Comparison of ENCODE assay signal across 20 mouse cellular contexts in the genomic region with DNA sequence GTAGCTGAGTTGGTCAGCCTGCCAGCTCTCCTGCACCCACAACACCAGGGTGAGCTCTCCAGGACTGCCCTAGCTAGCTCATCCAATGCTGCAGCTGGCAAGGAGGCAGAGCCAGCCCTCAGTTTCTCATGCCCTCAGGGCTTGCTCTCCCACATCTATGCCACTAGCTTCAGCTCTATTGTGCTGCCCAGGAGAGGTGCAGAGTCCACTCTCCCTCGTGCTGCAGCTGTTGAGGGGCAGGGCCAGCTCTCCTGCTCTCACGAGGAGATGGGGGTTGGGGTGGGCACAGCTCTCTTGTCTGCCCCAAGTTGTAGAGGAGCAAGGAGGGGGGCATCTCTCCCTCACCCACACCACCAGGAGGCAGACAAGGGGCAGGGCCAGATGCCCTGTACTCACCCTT. TPM values are rescaled to one million over a fixed set of nuclear protein-coding genes. Genes with fewer than 3 reads are reported as not detected.
DNase-seq lines count a peak whose midpoint lies in the region; ATAC-seq lines count a peak whose summit lies in the region.
"Had no signal": no experiment of that assay in that cellular context is flagged by ENCODE, and none has a peak within 500 bp of the region (broad histone marks: within the 10 kb centered on the region; RNA-seq: fewer than 3 reads in every experiment).

No protein-coding gene starts in this region.

- H3K4me3 ChIP-seq in heart, embryonic 10.5 days = no peak overlapping the region
- no peak overlapping the region for H3K4me3 ChIP-seq in stomach, embryonic 16.5 days (replicated peaks; ENCODE audit: low read length)
- H3K4me3 ChIP-seq in midbrain, embryonic 14.5 days (replicated peaks; ENCODE audit: low read depth, low read length) = no peak overlapping the region
- H3K4me3 ChIP-seq: forebrain, embryonic 15.5 days; heart, adult 2 months; hindbrain, embryonic 15.5 days; liver, embryonic 12.5 days; neural tube, embryonic 15.5 days had no signal

- ATAC-seq in stomach, embryonic 16.5 days (ENCODE audit: insufficient read depth, low FRiP score) = 0 out of 2 replicates have a peak, but pooled peaks have one; percentile 25
- ATAC-seq in midbrain, embryonic 14.5 days (ENCODE audit: low FRiP score, low TSS enrichment) = no peak
- ATAC-seq: forebrain, embryonic 15.5 days; liver, embryonic 12.5 days; lung, postnatal 0 days; Patski had no signal

- H3K4me1 ChIP-seq in heart, embryonic 10.5 days = peaks cover 17% of the 10 kb centered on the region; the same call in 1 of the 2 replicates
- peaks cover 3% of the 10 kb centered on the region; the same call in 1 of the 2 replicates for H3K4me1 ChIP-seq in stomach, embryonic 16.5 days (ENCODE audit: control insufficient read depth, insufficient read depth, low read length)
- H3K4me1 ChIP-seq in midbrain, embryonic 14.5 days (ENCODE audit: control insufficient read depth, insufficient read depth, low read length) = no peaks in the 10 kb centered on the region
- H3K4me1 ChIP-seq: forebrain, embryonic 15.5 days; hindbrain, embryonic 15.5 days; liver, embryonic 12.5 days had no signal

- H3K9ac ChIP-seq in stomach, embryonic 16.5 days (ENCODE audit: low read length) = no peak overlapping the region
- H3K9ac ChIP-seq in midbrain, embryonic 14.5 days (replicated peaks; ENCODE audit: low read length) = no peak overlapping the region
- H3K9ac ChIP-seq: forebrain, embryonic 15.5 days; hindbrain, embryonic 15.5 days; liver, embryonic 12.5 days; neural tube, embryonic 15.5 days had no signal

- H3K9me3 ChIP-seq in heart, embryonic 10.5 days = no peaks in the 10 kb centered on the region
- no peaks in the 10 kb centered on the region for H3K9me3 ChIP-seq in stomach, embryonic 16.5 days (replicated peaks; ENCODE audit: control insufficient read depth, low read length)
- H3K9me3 ChIP-seq in midbrain, embryonic 14.5 days (ENCODE audit: control insufficient read depth, low read length) = no peaks in the 10 kb centered on the region
- H3K9me3 ChIP-seq: forebrain, embryonic 15.5 days; hindbrain, embryonic 15.5 days; liver, embryonic 12.5 days; neural tube, embryonic 15.5 days had no signal

- 61% methylated on average over 2 of the region's 2 CpGs for WGBS in heart, embryonic 10.5 days
- WGBS in stomach, embryonic 16.5 days = 37% methylated on average over 2 of the region's 2 CpGs
- WGBS in midbrain, embryonic 14.5 days = 48% methylated on average over 2 of the region's 2 CpGs

- no peaks in the 10 kb centered on the region for H3K36me3 ChIP-seq in heart, embryonic 10.5 days
- H3K36me3 ChIP-seq in stomach, embryonic 16.5 days (ENCODE audit: control insufficient read depth, insufficient read depth, low read length) = no peaks in the 10 kb centered on the region
- H3K36me3 ChIP-seq in midbrain, embryonic 14.5 days (ENCODE audit: control insufficient read depth, insufficient read depth, low read length) = no peaks in the 10 kb centered on the region
- H3K36me3 ChIP-seq: forebrain, embryonic 15.5 days; hindbrain, embryonic 15.5 days; liver, embryonic 12.5 days; neural tube, embryonic 15.5 days had no signal

- H3K27me3 ChIP-seq in heart, embryonic 10.5 days (ENCODE audit: insufficient read depth, poor library complexity, severe bottlenecking) = no peaks in the 10 kb centered on the region
- no peaks in the 10 kb centered on the region for H3K27me3 ChIP-seq in stomach, embryonic 16.5 days (ENCODE audit: control insufficient read depth, insufficient read depth, low read length)
- H3K27me3 ChIP-seq in midbrain, embryonic 14.5 days (ENCODE audit: control insufficient read depth, insufficient read depth, low read length) = no peaks in the 10 kb centered on the region
- H3K27me3 ChIP-seq: forebrain, embryonic 15.5 days; hindbrain, embryonic 15.5 days; liver, embryonic 12.5 days; neural tube, embryonic 15.5 days; Patski had no signal

- no peak overlapping the region for H3K4me2 ChIP-seq in stomach, embryonic 16.5 days (ENCODE audit: low read depth, low read length)
- no peak overlapping the region for H3K4me2 ChIP-seq in midbrain, embryonic 14.5 days (ENCODE audit: low read length)
- H3K4me2 ChIP-seq: forebrain, embryonic 15.5 days; hindbrain, embryonic 15.5 days; liver, embryonic 12.5 days; neural tube, embryonic 15.5 days had no signal

- no peak for DNase-seq in heart, embryonic 10.5 days (ENCODE audit: low spot score)
- DNase-seq in heart, adult 11 months = no peak
- peak; percentile 36 for DNase-seq in kidney, adult 18-20 months
- DNase-seq in kidney, postnatal 14 days = peak; percentile 52
- no peak for DNase-seq in adrenal gland, postnatal 4 days (ENCODE audit: low spot score in 2 of 2)
- DNase-seq in natural killer cell, adult 2 months (ENCODE audit: low spot score in 2 of 2) = no peak
- no peak for DNase-seq in midbrain, embryonic 14.5 days
- DNase-seq: cerebellum, postnatal 36 days; heart, adult 2 months; heart, postnatal 10 days; layer of hippocampus, adult 9-11 months; right cerebral cortex, adult 18-20 months; thymus, postnatal 25 days had no signal

- peak overlapping the region; percentile 5; the same call in 1 of the 2 replicates for H3K27ac ChIP-seq in heart, embryonic 10.5 days
- no peak overlapping the region for H3K27ac ChIP-seq in stomach, embryonic 16.5 days (ENCODE audit: low read length)
- H3K27ac ChIP-seq in midbrain, embryonic 14.5 days (replicated peaks; ENCODE audit: low read depth, low read length) = no peak overlapping the region
- H3K27ac ChIP-seq: forebrain, embryonic 15.5 days; heart, adult 2 months; hindbrain, embryonic 15.5 days; liver, embryonic 12.5 days; neural tube, embryonic 15.5 days had no signal

RNA-seq across cellular contexts. Expression of a gene that starts 10.9 kb away (rescaled TPM):
- 410 and 449 TPM in 2 replicates for polyA plus RNA-seq in heart, embryonic 10.5 days (2016; fragmentation: Nextera tagmentation; extraction: Ambion mirVana)
- polyA plus RNA-seq in stomach, embryonic 16.5 days (2015; fragmentation: Nextera tagmentation; extraction: Ambion mirVana) = 292 and 315 TPM in 2 replicates
- 100 to 1,000 TPM; 222 to 232 TPM for total RNA-seq in adrenal gland, postnatal 4 days (2021)
- 225 and 305 TPM in 2 replicates for polyA plus RNA-seq in midbrain, embryonic 14.5 days (2014; fragmentation: Nextera tagmentation; extraction: Ambion mirVana)

Comparison
In these comparisons a context has a peak if more than half of its experiments do, and no peak if none do; other contexts are left out.
1. DNase-seq: peak in kidney, adult 18-20 months (single experiment) and kidney, postnatal 14 days (single experiment); none in heart, embryonic 10.5 days (single experiment), heart, adult 11 months (single experiment), adrenal gland, postnatal 4 days (0 of 2), natural killer cell, adult 2 months (0 of 2) and midbrain, embryonic 14.5 days (single experiment).